In the genomic region with DNA sequence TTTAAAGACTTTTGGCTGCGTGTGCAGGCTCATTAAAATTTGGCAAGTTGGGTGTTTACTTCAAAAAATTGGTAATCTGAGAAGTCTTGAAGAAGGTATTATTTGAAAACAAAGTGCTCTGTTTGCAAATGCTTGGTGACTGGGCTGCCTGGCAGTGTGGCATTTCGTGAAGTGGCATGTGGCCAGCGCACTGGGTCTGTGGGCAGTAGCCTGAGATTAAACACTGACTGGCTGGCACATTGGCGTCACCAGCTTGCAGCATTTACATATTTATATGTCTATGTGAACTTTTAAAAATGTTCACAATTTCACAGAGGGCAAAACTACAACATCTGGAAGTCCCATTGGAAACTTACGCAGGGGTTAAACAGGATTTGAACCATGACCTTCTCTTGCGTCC, we compare ENCODE assay signal across 16 mouse cellular contexts.
DNase-seq lines count a peak whose midpoint lies in the region; TF ChIP-seq lines count a peak whose summit lies in the region.
"Had no signal": no experiment of that assay in that cellular context is flagged by ENCODE, and none has a peak within 500 bp of the region (broad histone marks: within the 10 kb centered on the region; RNA-seq: fewer than 3 reads in every experiment).

No protein-coding gene starts in this region.

- no peak overlapping the region for H3K4me3 ChIP-seq in left cerebral cortex, adult 2 months
- H3K4me3 ChIP-seq: embryonic facial prominence, embryonic 10.5 days; erythroblast, embryonic 14.5 days; midbrain, embryonic 15.5 days had no signal

- H3K27ac ChIP-seq in left cerebral cortex, adult 2 months = no peak overlapping the region
- H3K27ac ChIP-seq: embryonic facial prominence, embryonic 10.5 days; midbrain, embryonic 15.5 days; stomach, postnatal 0 days had no signal

- DNase-seq in heart, postnatal 10 days = peak; percentile 19
- no peak for DNase-seq in heart, postnatal 36 days
- peak; percentile 64 for DNase-seq in testis, postnatal 10 days (ENCODE audit: low spot score)
- no peak for DNase-seq in testis, postnatal 14 days (ENCODE audit: low spot score)
- peak; percentile 15 to 42 for DNase-seq in left cerebral cortex, adult 2 months (ENCODE audit: extremely low spot score in 1 of 2, low spot score in 2 of 2)
- peak; percentile 50 for DNase-seq in right cerebral cortex, postnatal 4 days
- DNase-seq in kidney, postnatal 4 days = no peak
- DNase-seq in embryo, embryonic 10 days (ENCODE audit: low spot score) = no peak
- DNase-seq: adrenal gland, postnatal 10 days; cerebellum, adult 9-11 months; lung, adult 2 months; thymus, postnatal 36 days had no signal

- no peak for TF ChIP-seq CTCF in left cerebral cortex, adult 2 months (IDR thresholded peaks at IDR 0.05)

- intact Hi-C loops in heart, postnatal 10 days (cut with DNase I) = no loop called here
- intact Hi-C loops in heart, postnatal 36 days (cut with DNase I) = no loop called here
- intact Hi-C loops in left cerebral cortex, adult 2 months (cut with DNase I) = no loop called here

Comparison
In these comparisons a context has a peak if more than half of its experiments do, and no peak if none do; other contexts are left out.
1. DNase-seq: peak in heart, postnatal 10 days (2 of 2), testis, postnatal 10 days (single experiment), left cerebral cortex, adult 2 months (2 of 2) and right cerebral cortex, postnatal 4 days (single experiment); none in heart, postnatal 36 days (0 of 2), testis, postnatal 14 days (single experiment), kidney, postnatal 4 days (0 of 2) and embryo, embryonic 10 days (single experiment).